In the genomic region with DNA sequence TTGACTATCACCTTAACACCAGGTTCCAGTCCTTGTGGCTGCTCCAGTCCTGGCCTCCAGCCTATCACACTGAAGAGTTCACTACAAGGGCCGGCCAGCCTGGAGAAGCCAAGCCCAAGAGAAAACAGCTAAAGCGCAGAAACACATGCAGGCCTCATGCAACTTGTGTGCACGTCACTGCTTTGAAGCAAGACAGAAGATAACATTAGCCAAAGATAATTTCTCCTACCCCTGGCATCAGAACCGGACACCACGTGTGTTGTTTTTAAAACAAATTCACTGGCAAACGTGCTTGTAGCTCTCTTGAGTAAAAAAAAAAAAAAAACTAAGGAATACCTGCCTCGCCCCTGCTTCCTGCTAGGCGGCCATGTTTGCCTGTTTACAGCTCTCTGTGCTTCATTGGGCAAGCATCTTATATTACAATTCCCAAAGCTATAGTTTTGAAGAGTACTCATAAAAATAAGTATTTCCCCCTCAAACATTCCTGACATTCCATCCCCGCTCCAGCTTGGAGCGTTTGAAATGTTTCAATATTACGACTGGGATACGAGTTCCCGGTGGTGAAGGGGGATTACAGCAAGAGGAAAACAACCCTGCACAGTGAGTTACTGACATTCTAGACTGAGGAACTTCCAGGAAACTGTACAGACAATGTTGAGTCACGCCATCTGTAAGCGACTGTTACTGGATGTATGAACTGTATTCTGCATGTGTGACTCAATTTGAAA, we compare ENCODE assay signal across 10 mouse cellular contexts. TPM values are rescaled to one million over a fixed set of nuclear protein-coding genes. Genes with fewer than 3 reads are reported as not detected.
A peak's percentile ranks its signal among the peaks of the same experiment; 100 is the strongest.
DNase-seq lines count a peak whose midpoint lies in the region; ATAC-seq and TF ChIP-seq lines count a peak whose summit lies in the region.
"Had no signal": no experiment of that assay in that cellular context is flagged by ENCODE, and none has a peak within 500 bp of the region (broad histone marks: within the 10 kb centered on the region; RNA-seq: fewer than 3 reads in every experiment).

No protein-coding gene starts in this region.

- peak overlapping the region; percentile 28; the same call in 1 of the 2 replicates for H3K4me2 ChIP-seq in embryonic facial prominence, embryonic 14.5 days (ENCODE audit: low read depth, low read length)
- H3K4me2 ChIP-seq in kidney, postnatal 0 days (ENCODE audit: low read length), result no peak overlapping the region
- no peak overlapping the region for H3K4me2 ChIP-seq in neural tube, embryonic 15.5 days
- H3K4me2 ChIP-seq: liver, embryonic 11.5 days had no signal

- TF ChIP-seq POLR2A in heart, adult 2 months (IDR thresholded peaks at IDR 0.05; ENCODE audit: insufficient read depth, low read depth, low read length), result no peak

- no peaks in the 10 kb centered on the region for H3K36me3 ChIP-seq in heart, adult 2 months (ENCODE audit: control insufficient read depth, insufficient read depth, low read length)
- no peaks in the 10 kb centered on the region for H3K36me3 ChIP-seq in heart, embryonic 10.5 days
- no peaks in the 10 kb centered on the region for H3K36me3 ChIP-seq in embryonic facial prominence, embryonic 14.5 days (ENCODE audit: control insufficient read depth, insufficient read depth, low read length)
- no peaks in the 10 kb centered on the region for H3K36me3 ChIP-seq in kidney, postnatal 0 days (ENCODE audit: insufficient read depth, low read length)
- H3K36me3 ChIP-seq in neural tube, embryonic 15.5 days, result no peaks in the 10 kb centered on the region

- DNase-seq in heart, adult 2 months, result peak in 1 of 2 experiments; percentile 45
- DNase-seq in heart, embryonic 10.5 days (ENCODE audit: low spot score), result no peak
- DNase-seq in embryonic facial prominence, embryonic 14.5 days (ENCODE audit: low spot score), result peak; percentile 72
- peak; percentile 90 for DNase-seq in kidney, postnatal 0 days (ENCODE audit: low spot score)
- DNase-seq in lung, postnatal 36 days, result peak; percentile 43
- DNase-seq in left cerebral cortex, adult 2 months (ENCODE audit: extremely low spot score in 1 of 2, low spot score in 2 of 2), result no peak
- no peak for DNase-seq in frontal cortex, postnatal 36 days (ENCODE audit: low spot score in 2 of 2)
- DNase-seq: right cerebral cortex, adult 18-20 months had no signal

- H3K9me3 ChIP-seq in heart, embryonic 10.5 days, result no peaks in the 10 kb centered on the region
- H3K9me3 ChIP-seq in embryonic facial prominence, embryonic 14.5 days (ENCODE audit: control insufficient read depth, low read length), result no peaks in the 10 kb centered on the region
- no peaks in the 10 kb centered on the region for H3K9me3 ChIP-seq in kidney, postnatal 0 days (replicated peaks; ENCODE audit: low read length)
- no peaks in the 10 kb centered on the region for H3K9me3 ChIP-seq in neural tube, embryonic 15.5 days (replicated peaks)

- H3K27ac ChIP-seq in heart, adult 2 months, result peak overlapping the region; percentile 36; the same call in 1 of the 2 replicates
- no peak overlapping the region for H3K27ac ChIP-seq in heart, embryonic 10.5 days
- H3K27ac ChIP-seq in embryonic facial prominence, embryonic 14.5 days (replicated peaks; ENCODE audit: low read depth, low read length), result peak overlapping the region; percentile 84
- H3K27ac ChIP-seq in kidney, postnatal 0 days, result peak overlapping the region; percentile 77
- no peak overlapping the region for H3K27ac ChIP-seq in left cerebral cortex, adult 2 months
- H3K27ac ChIP-seq in neural tube, embryonic 15.5 days (replicated peaks), result no peak overlapping the region

- no peak overlapping the region for H3K9ac ChIP-seq in heart, adult 2 months (ENCODE audit: low read depth, low read length)
- no peak overlapping the region for H3K9ac ChIP-seq in embryonic facial prominence, embryonic 14.5 days (ENCODE audit: low read depth, low read length)
- H3K9ac ChIP-seq in kidney, postnatal 0 days (ENCODE audit: low read depth, low read length), result no peak overlapping the region
- no peak overlapping the region for H3K9ac ChIP-seq in neural tube, embryonic 15.5 days (replicated peaks)

- peaks cover 2% of the 10 kb centered on the region for H3K4me1 ChIP-seq in heart, adult 2 months (ENCODE audit: control insufficient read depth, insufficient read depth, low read length)
- peaks cover 14% of the 10 kb centered on the region; the same call in 1 of the 2 replicates for H3K4me1 ChIP-seq in heart, embryonic 10.5 days
- peaks cover 41% of the 10 kb centered on the region for H3K4me1 ChIP-seq in embryonic facial prominence, embryonic 14.5 days (ENCODE audit: control insufficient read depth, insufficient read depth, low read length)
- peaks cover 22% of the 10 kb centered on the region for H3K4me1 ChIP-seq in kidney, postnatal 0 days (replicated peaks; ENCODE audit: insufficient read depth, low read length)
- no peaks in the 10 kb centered on the region for H3K4me1 ChIP-seq in neural tube, embryonic 15.5 days

- intact Hi-C loops in heart, adult 2 months (cut with DNase I), result loop anchor here (5.0 kb wide), 1 partner anchor 57 kb away; no protein-coding TSS in a partner anchor
- intact Hi-C loops in left cerebral cortex, adult 2 months (cut with DNase I), result loop anchor here (10.0 kb wide), 1 partner anchor 96 kb away; no protein-coding TSS in a partner anchor

- no peak overlapping the region for H3K4me3 ChIP-seq in heart, adult 2 months
- H3K4me3 ChIP-seq in heart, embryonic 10.5 days, result no peak overlapping the region
- no peak overlapping the region for H3K4me3 ChIP-seq in embryonic facial prominence, embryonic 14.5 days (ENCODE audit: low read depth, low read length)
- H3K4me3 ChIP-seq in kidney, postnatal 0 days (replicated peaks; ENCODE audit: low read depth, low read length), result no peak overlapping the region
- H3K4me3 ChIP-seq in left cerebral cortex, adult 2 months, result no peak overlapping the region
- no peak overlapping the region for H3K4me3 ChIP-seq in neural tube, embryonic 15.5 days (replicated peaks)

- WGBS in heart, adult 2 months, result 34% methylated on average over 15 of the region's 15 CpGs
- WGBS in heart, embryonic 10.5 days, result 64% methylated on average over 15 of the region's 15 CpGs
- WGBS in embryonic facial prominence, embryonic 14.5 days, result 36% methylated on average over 15 of the region's 15 CpGs
- 34% methylated on average over 15 of the region's 15 CpGs for WGBS in kidney, postnatal 0 days
- WGBS in neural tube, embryonic 15.5 days, result 66% methylated on average over 15 of the region's 15 CpGs

- ATAC-seq in embryonic facial prominence, embryonic 14.5 days (ENCODE audit: low read depth), result peak; percentile 27; the same call in 1 of the 2 replicates
- peak; percentile 47; the same call in 1 of the 2 replicates for ATAC-seq in kidney, postnatal 0 days (replicated peaks; ENCODE audit: low FRiP score, low read depth)
- ATAC-seq in neural tube, embryonic 15.5 days (ENCODE audit: low FRiP score), result no peak

- no peak for TF ChIP-seq CTCF in heart, adult 2 months (IDR thresholded peaks at IDR 0.05)
- TF ChIP-seq CTCF in kidney, postnatal 0 days (IDR thresholded peaks at IDR 0.05; ENCODE audit: low read depth), result no peak
- no peak for TF ChIP-seq CTCF in left cerebral cortex, adult 2 months (IDR thresholded peaks at IDR 0.05)

- H3K79me2 ChIP-seq in heart, adult 2 months (replicated peaks; ENCODE audit: control insufficient read depth, insufficient read depth, low read length), result no peaks in the 10 kb centered on the region

- TF ChIP-seq EP300 in heart, adult 2 months (IDR thresholded peaks at IDR 0.05; ENCODE audit: insufficient read depth, low read depth, low read length), result no peak

- no peaks in the 10 kb centered on the region for H3K27me3 ChIP-seq in heart, adult 2 months (ENCODE audit: control insufficient read depth, insufficient read depth, low read length)
- H3K27me3 ChIP-seq in heart, embryonic 10.5 days (ENCODE audit: insufficient read depth, poor library complexity, severe bottlenecking), result no peaks in the 10 kb centered on the region
- H3K27me3 ChIP-seq in embryonic facial prominence, embryonic 14.5 days (replicated peaks; ENCODE audit: control insufficient read depth, insufficient read depth, low read length), result no peaks in the 10 kb centered on the region
- H3K27me3 ChIP-seq in kidney, postnatal 0 days (ENCODE audit: insufficient read depth, low read length), result no peaks in the 10 kb centered on the region
- no peaks in the 10 kb centered on the region for H3K27me3 ChIP-seq in neural tube, embryonic 15.5 days (replicated peaks)

RNA-seq across cellular contexts. Expression of gene Bicc1, which starts 40.2 kb away (rescaled TPM):
- 10 to 100 TPM; 14.6 to 17.1 TPM for total RNA-seq in heart, adult 2 months (2021)
- 13.7 and 18.7 TPM in 2 replicates for polyA plus RNA-seq in heart, adult 2 months (2012; rRNA removed)
- 7.8 and 10.4 TPM in 2 replicates for polyA plus RNA-seq in heart, embryonic 10.5 days (2016; fragmentation: Nextera tagmentation; extraction: Ambion mirVana)
- polyA plus RNA-seq in embryonic facial prominence, embryonic 14.5 days (2014; fragmentation: Nextera tagmentation; extraction: Ambion mirVana), result 44.8 and 54.3 TPM in 2 replicates
- polyA plus RNA-seq in kidney, postnatal 0 days (2015; fragmentation: Nextera tagmentation; extraction: Ambion mirVana), result 65.7 and 71.7 TPM in 2 replicates
- 1 to 10 TPM; 5.1 to 6.7 TPM for total RNA-seq in left cerebral cortex, adult 2 months (2021)
- 5.8 and 8.4 TPM in 2 replicates for polyA plus RNA-seq in neural tube, embryonic 15.5 days (2015; fragmentation: Nextera tagmentation; extraction: Ambion mirVana)

Comparison
In these comparisons a context has a peak if more than half of its experiments do, and no peak if none do; other contexts are left out.
1. H3K27ac ChIP-seq: peak in heart, adult 2 months (single experiment), embryonic facial prominence, embryonic 14.5 days (single experiment) and kidney, postnatal 0 days (single experiment); none in heart, embryonic 10.5 days (single experiment), left cerebral cortex, adult 2 months (single experiment) and neural tube, embryonic 15.5 days (single experiment).
2. DNase-seq: peak in embryonic facial prominence, embryonic 14.5 days (single experiment), kidney, postnatal 0 days (single experiment) and lung, postnatal 36 days (single experiment); none in heart, embryonic 10.5 days (single experiment), left cerebral cortex, adult 2 months (0 of 2) and frontal cortex, postnatal 36 days (0 of 2).